Mouse (Mus musculus): ENCODE results near the gene Slc8a1. TPM values are rescaled to one million over a fixed set of nuclear protein-coding genes. Genes with fewer than 3 reads are reported as not detected.

Gene Slc8a1
- total and polyA plus RNA-seq, 3 experiments = not detected

DNA sequence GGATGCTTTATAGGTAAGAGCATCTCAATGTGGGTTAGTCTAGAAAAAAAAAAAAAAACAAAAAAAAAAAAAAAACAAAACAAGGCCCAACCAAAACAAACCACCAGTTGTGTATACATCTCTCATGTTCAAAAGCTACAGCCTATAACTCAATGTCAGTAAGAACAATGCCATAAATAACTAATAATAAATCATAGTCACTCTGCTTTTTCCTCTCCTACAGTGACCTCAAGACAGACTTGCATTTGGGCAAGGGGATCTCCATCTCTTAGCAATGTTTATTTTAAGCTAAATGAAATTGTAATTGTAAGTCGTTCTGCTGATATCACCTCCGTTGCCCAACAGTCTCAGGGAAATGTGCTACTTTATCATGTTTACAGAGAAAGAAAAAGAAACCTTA is 132.1 kb downstream of the Slc8a1 start:
- in situ Hi-C loops (cut with MboI; ENCODE audit: low pct_ligation_motif_present, low pct_unique_long_range_greater_than_20kb, low sequenced_read_pairs) (no loop called here), dilution Hi-C loops (cut with MboI; ENCODE audit: extremely low pct_ligation_motif_present, extremely low pct_unique_long_range_greater_than_20kb, low sequenced_read_pairs) (no loop called here)
- TF ChIP-seq USF1 (IDR thresholded peaks at IDR 0.05; ENCODE audit: low read depth, low read length) (no peak), UBTF (IDR thresholded peaks at IDR 0.05; ENCODE audit: low read depth, low read length) (no peak), POLR2A (IDR thresholded peaks at IDR 0.05; ENCODE audit: low read depth, low read length) (no peak), TBP (conservative IDR thresholded peaks at IDR 0.05; ENCODE audit: low read depth, low read length) (no peak), ZMIZ1 (IDR thresholded peaks at IDR 0.05; ENCODE audit: low read depth, low read length) (no peak), MEF2A (IDR thresholded peaks at IDR 0.05; ENCODE audit: borderline replicate concordance, low read depth, low read length) (no peak), E2F4 (IDR thresholded peaks at IDR 0.05; ENCODE audit: insufficient replicate concordance, low read depth, low read length) (no peak), RCOR1 (conservative IDR thresholded peaks at IDR 0.05; ENCODE audit: low read depth, low read length) (no peak), ZC3H11A (IDR thresholded peaks at IDR 0.05; ENCODE audit: low read depth, low read length) (no peak), PAX5 (IDR thresholded peaks at IDR 0.05; ENCODE audit: low read length) (no peak), ZKSCAN1 (IDR thresholded peaks at IDR 0.05; ENCODE audit: borderline replicate concordance, low read depth, low read length) (no peak)
- Histone ChIP-seq H3K9ac (ENCODE audit: insufficient read depth, low read depth) (no peak overlapping the region), H3K4me1 (ENCODE audit: control insufficient read depth in 1 of 2, insufficient read depth in 2 of 2) (no peaks in the 10 kb centered on the region), H3K4me2 (ENCODE audit: insufficient read depth, low read depth, poor library complexity, severe bottlenecking) (no peak overlapping the region), H3K27ac (ENCODE audit: insufficient read depth, low read depth) (no peak overlapping the region), H3K9me3 (replicated peaks; ENCODE audit: low read length) (peaks cover 54% of the 10 kb centered on the region), H3K79me2 (replicated peaks; ENCODE audit: control insufficient read depth, extremely low read depth, insufficient read depth, poor library complexity, severe bottlenecking) (no peaks in the 10 kb centered on the region), H3K4me3 (replicated peaks in 1 of 3; ENCODE audit: low read depth in 2 of 3, low read length in 2 of 3, poor library complexity in 1 of 3) (no peak overlapping the region), H3K27me3 (replicated peaks) (no peaks in the 10 kb centered on the region), H3K36me3 (replicated peaks in 1 of 2; ENCODE audit: control insufficient read depth in 1 of 2, insufficient read depth in 1 of 2, low read length in 1 of 2) (no peaks in the 10 kb centered on the region)
- DNase-seq (ENCODE audit: extremely low read depth) = no peak

DNA sequence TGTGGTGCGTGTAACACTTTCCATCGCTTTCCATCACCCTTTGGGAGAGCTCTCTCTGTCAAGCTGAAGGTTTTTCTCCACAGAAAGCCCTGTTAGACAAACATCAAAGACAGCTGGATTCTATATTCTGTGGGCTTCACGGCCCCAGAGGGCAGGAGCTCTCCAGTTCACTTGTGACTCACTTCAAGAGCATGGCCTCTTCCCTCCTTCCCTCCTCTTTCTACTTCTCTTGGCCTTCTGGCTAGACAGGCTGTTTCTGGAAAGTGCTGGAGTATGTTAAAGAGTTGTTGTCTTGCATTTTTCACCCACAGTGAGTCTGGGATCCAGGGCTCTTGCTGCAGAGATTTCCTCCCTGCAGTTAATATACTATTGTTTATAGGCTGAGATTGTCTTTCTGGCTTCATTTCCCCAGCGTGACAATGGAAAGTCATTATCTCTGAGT is 132.9 kb downstream of the Slc8a1 start:
- no peaks in the 10 kb centered on the region for H3K4me1 ChIP-seq (ENCODE audit: control insufficient read depth in 1 of 2, insufficient read depth in 2 of 2)
- H3K79me2 ChIP-seq (replicated peaks; ENCODE audit: control insufficient read depth, extremely low read depth, insufficient read depth, poor library complexity, severe bottlenecking) = no peaks in the 10 kb centered on the region
- H3K27ac ChIP-seq (ENCODE audit: insufficient read depth, low read depth) = no peak overlapping the region
- in situ Hi-C loops (cut with MboI; ENCODE audit: low pct_ligation_motif_present, low pct_unique_long_range_greater_than_20kb, low sequenced_read_pairs) = no loop called here
- no peak overlapping the region for H3K9ac ChIP-seq (ENCODE audit: insufficient read depth, low read depth)
- TF ChIP-seq BHLHE40 (IDR thresholded peaks at IDR 0.05; ENCODE audit: low read depth, low read length) = no peak
- TF ChIP-seq JUN (IDR thresholded peaks at IDR 0.05; ENCODE audit: insufficient read depth, low read depth, low read length) = no peak
- TF ChIP-seq ZMIZ1 (IDR thresholded peaks at IDR 0.05; ENCODE audit: low read depth, low read length) = no peak
- no peak for TF ChIP-seq POLR2AphosphoS2 (IDR thresholded peaks at IDR 0.05; ENCODE audit: low read depth, low read length)
- no peak for TF ChIP-seq UBTF (IDR thresholded peaks at IDR 0.05; ENCODE audit: low read depth, low read length)
- no peak for TF ChIP-seq MEF2A (IDR thresholded peaks at IDR 0.05; ENCODE audit: borderline replicate concordance, low read depth, low read length)
- no peak for TF ChIP-seq JUND (conservative IDR thresholded peaks at IDR 0.05; ENCODE audit: low read depth, low read length)
- no peak for TF ChIP-seq NELFE (IDR thresholded peaks at IDR 0.05; ENCODE audit: low read depth, low read length)
- no peak for TF ChIP-seq ELF1 (IDR thresholded peaks at IDR 0.05; ENCODE audit: low read depth, low read length)
- no peak for TF ChIP-seq NRF1 (IDR thresholded peaks at IDR 0.05; ENCODE audit: low read depth, low read length)
- no peak for TF ChIP-seq MAFK (IDR thresholded peaks at IDR 0.05; ENCODE audit: insufficient replicate concordance, low read length)
- no peak for TF ChIP-seq RAD21 (IDR thresholded peaks at IDR 0.05; ENCODE audit: low read depth, low read length)
- TF ChIP-seq RCOR1 (conservative IDR thresholded peaks at IDR 0.05; ENCODE audit: low read depth, low read length) = no peak
- H3K9me3 ChIP-seq (replicated peaks; ENCODE audit: low read length) = peaks cover 57% of the 10 kb centered on the region
- H3K36me3 ChIP-seq (replicated peaks in 1 of 2; ENCODE audit: control insufficient read depth in 1 of 2, insufficient read depth in 1 of 2, low read length in 1 of 2) = no peaks in the 10 kb centered on the region
- no peak overlapping the region for H3K4me2 ChIP-seq (ENCODE audit: insufficient read depth, low read depth, poor library complexity, severe bottlenecking)
- H3K27me3 ChIP-seq (replicated peaks) = no peaks in the 10 kb centered on the region
- no peak for DNase-seq (ENCODE audit: extremely low read depth)
- dilution Hi-C loops (cut with MboI; ENCODE audit: extremely low pct_ligation_motif_present, extremely low pct_unique_long_range_greater_than_20kb, low sequenced_read_pairs) = no loop called here
- H3K4me3 ChIP-seq (replicated peaks in 1 of 3; ENCODE audit: low read depth in 2 of 3, low read length in 2 of 3, poor library complexity in 1 of 3) = no peak overlapping the region
